ENCODE assay signal across 8 mouse cellular contexts in the genomic region with DNA sequence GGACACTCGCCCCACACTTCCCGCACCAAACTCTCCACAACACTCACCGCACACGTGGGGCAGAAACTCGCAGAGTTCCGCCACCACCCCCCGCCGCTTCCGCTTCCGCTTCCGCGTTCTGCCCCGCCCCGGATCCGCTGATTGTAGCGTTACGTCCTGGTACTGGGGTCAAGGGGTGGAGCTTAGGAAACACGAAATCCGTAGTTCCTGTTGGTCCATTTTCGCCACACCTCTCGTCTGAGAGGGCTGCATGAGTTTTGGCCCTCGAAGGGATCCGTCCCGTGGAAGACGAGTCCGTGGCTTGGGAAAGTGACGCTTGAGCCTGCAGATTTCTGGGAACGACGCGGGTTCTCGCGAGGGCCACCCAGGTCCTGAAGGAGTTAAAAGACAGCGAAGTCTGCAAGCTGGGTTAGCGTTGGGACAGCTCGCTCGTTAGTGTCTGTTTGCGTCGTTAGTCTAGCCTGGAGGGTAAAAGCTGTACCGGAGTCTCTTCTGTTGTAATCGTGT. TPM values are rescaled to one million over a fixed set of nuclear protein-coding genes. Genes with fewer than 3 reads are reported as not detected.
DNase-seq lines count a peak whose midpoint lies in the region; ATAC-seq lines count a peak whose summit lies in the region.

Gene Pum3 (minus strand): TSS at position 81 of the 507 bp plus-strand sequence.

- H3K4me1 ChIP-seq in hindbrain, embryonic 14.5 days (replicated peaks; ENCODE audit: control insufficient read depth, insufficient read depth, low read length) = peaks cover 14% of the 10 kb centered on the region

- peak within 1 kb of the TSS; percentile 65 for H3K4me3 ChIP-seq in hindbrain, embryonic 14.5 days (replicated peaks; ENCODE audit: low read length)

- H3K27ac ChIP-seq in hindbrain, embryonic 14.5 days = peak within 1 kb of the TSS; percentile 81

- peak; percentile 100 for DNase-seq in R1 (ENCODE audit: low read depth, low spot score)
- peak; percentile 98 to 99 for DNase-seq in cerebellum, postnatal 25 days
- peak; percentile 97 to 98 for DNase-seq in frontal cortex, postnatal 25 days (ENCODE audit: low spot score in 2 of 2)
- DNase-seq in hindbrain, embryonic 14.5 days (ENCODE audit: low spot score) = peak; percentile 97
- DNase-seq in layer of hippocampus, postnatal 36 days = peak; percentile 98
- DNase-seq in lung, postnatal 36 days = peak; percentile 98
- peak; percentile 100 for DNase-seq in retina, postnatal 1 day
- peak; percentile 92 to 97 for DNase-seq in urinary bladder, adult 18-20 months (ENCODE audit: low spot score in 2 of 2)

- peaks cover 8% of the 10 kb centered on the region for H3K36me3 ChIP-seq in hindbrain, embryonic 14.5 days (replicated peaks; ENCODE audit: control insufficient read depth, insufficient read depth)

- ATAC-seq in hindbrain, embryonic 14.5 days (ENCODE audit: low FRiP score) = peak; percentile 98

- under 1% methylated on average over 40 of the region's 40 CpGs for WGBS in hindbrain, embryonic 14.5 days

- H3K9me3 ChIP-seq in hindbrain, embryonic 14.5 days (ENCODE audit: control insufficient read depth, low read length) = no peaks in the 10 kb centered on the region

- H3K4me2 ChIP-seq in hindbrain, embryonic 14.5 days (replicated peaks) = peak within 1 kb of the TSS; percentile 83

- H3K27me3 ChIP-seq in hindbrain, embryonic 14.5 days (ENCODE audit: control insufficient read depth, insufficient read depth, low read length) = no peaks in the 10 kb centered on the region

- H3K9ac ChIP-seq in hindbrain, embryonic 14.5 days = peak within 1 kb of the TSS; percentile 82

RNA-seq across cellular contexts. Expression of gene Pum3, which starts in this region (rescaled TPM):
- polyA plus RNA-seq in hindbrain, embryonic 14.5 days (2014; fragmentation: Nextera tagmentation; extraction: Ambion mirVana) = 58.8 and 59.3 TPM in 2 replicates
- 10 to 100 TPM; 50.6 to 60.9 TPM for total RNA-seq in layer of hippocampus, postnatal 36 days (2021)

Comparison
In these comparisons a context has a peak if more than half of its experiments do, and no peak if none do; other contexts are left out.
1. Peak in every context shown above with its lines: DNase-seq, ATAC-seq, H3K4me3 ChIP-seq and H3K27ac ChIP-seq.